Mouse (Mus musculus) kidney, adult 2 months (tissue): ENCODE measurements at regions not wholly inside any gene's neighbourhood (a gene's known extent, or its start where the extent isn't known, plus 50 kb on each side); places are given as distances from the start of the nearest gene placed in this dataset.

ENCODE experiments used
- CTCF ChIP-seq: fragments of 200-500 bp; conservative IDR thresholded peaks from 2 replicates; pipeline ENCODE4 v1.5.1; 2011; ENCODE audit warnings: low read depth, mild to moderate bottlenecking, control low read depth, low read length, moderate library complexity, mixed read lengths; ENCODE audit not compliant: insufficient read depth, insufficient read length
- POLR2A ChIP-seq: fragments of 200-500 bp; IDR thresholded peaks from one replicate; pipeline ENCODE4 v1.6.1; 2011; ENCODE audit warnings: low read depth, low read length, control low read depth

- TF ChIP-seq CTCF (no peak), POLR2A (no peak)
Observed at GRCm38 (mm10) chr6:94768230-94768629, 68.3 kb upstream of the Lrig1 start.
